Mouse (Mus musculus) left cerebral cortex, adult 9 months (tissue): Measurements from ENCODE around the gene Clns1a.

Experiments
- DNase-seq, 2 experiments: peaks; one replicate each; pipeline ENCODE4 v3.0.0; 2022; ENCODE audit warnings: low spot score in 2 of 2

The Clns1a gene

DNA sequence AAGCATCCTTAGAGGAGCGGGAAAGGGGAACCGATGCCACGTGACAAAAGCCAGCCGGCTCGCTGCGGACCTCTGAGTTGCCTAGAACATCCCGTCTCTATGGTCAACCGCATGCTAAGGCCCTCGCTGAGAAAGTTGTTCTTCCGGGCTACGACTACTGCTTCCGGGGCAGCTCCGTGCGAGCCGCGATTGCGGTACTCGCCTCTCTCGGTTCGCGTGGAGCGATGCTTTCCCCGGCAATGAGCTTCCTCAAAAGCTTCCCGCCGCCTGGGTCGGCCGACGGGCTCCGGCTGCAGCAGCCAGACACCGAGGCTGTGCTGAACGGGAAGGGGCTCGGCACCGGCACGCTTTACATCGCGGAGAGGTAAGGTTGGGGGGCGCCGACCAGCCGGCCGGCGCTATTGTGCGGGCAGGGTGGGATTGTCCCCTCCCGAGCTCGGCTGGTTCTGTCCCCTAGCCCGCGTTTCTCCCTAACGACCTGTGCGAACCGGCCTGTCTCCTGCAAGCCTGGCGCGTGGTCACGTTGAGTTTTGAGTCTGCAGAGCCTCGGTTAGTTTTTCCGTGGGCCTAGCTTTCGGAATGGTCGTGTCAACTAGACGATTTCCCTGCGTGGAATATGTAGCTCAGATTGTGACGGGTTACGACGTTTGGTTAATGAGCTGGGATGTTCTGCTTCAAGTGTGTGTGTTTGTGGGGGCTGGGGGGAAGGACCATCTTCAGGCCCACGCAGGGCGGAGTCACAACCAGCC lies at the start of gene Clns1a:
TSS of gene Clns1a (plus strand) at position 129 of the 749 bp plus-strand sequence.
- DNase-seq = peak; percentile 82 to 95

DNA sequence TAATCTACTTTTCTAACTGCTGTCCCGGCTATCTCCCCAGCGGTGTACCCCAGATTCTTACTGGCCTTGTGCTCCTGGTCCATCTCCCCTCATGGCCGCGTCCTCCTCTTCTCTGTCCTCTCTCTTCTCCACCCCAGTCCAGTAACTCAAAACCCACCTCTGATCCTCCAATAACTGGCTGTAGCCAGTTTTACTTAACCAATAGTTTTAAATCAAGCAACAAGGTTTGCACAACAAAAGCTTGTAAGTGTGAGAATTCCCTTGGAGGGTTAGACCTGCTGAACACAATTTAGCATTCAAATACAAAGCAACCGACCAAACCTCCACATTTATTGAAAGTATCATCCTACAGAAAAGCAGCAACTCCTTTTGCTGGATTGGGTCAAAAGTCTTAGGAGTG lies 48.8 kb upstream of the Clns1a start:
- no peak for DNase-seq

DNA sequence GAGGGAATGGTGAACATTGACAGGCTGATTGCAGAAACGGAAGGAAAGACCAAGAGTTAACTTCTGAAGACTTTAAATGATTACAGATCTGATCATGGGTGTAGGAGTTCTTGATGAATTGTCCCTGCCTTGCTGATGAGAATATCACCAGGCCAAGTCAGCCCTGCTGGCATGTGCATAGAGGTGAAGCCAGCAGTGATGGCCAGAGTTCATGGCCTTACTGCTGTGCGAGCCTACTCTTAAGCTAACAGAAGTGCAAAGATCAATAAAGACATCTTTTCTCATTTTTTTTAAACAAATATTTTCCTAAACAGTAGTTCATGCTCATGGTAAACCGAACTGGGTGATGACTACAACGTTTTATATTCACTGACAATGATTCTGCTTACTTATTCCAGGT lies 45.7 kb upstream of the Clns1a start:
- DNase-seq = no peak

DNA sequence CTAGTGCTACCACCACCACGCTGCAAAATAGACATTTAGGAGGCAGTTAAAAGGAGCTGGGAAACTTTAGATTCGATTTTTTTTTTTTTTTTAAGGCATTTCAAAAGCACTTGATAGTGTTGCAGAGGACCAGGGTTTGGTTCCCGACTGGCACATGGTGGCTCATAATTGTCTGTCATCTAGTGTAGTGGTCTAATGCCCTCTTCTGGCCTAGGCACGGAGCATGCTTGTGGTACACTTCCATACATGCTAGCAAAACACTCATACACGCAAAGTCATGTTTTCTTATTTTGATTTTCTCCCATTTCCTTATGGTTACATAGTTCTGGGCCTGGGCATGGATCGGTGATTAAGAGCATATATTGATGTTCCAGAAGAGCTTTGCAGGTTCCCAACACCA lies 40.3 kb upstream of the Clns1a start:
- no peak for DNase-seq

DNA sequence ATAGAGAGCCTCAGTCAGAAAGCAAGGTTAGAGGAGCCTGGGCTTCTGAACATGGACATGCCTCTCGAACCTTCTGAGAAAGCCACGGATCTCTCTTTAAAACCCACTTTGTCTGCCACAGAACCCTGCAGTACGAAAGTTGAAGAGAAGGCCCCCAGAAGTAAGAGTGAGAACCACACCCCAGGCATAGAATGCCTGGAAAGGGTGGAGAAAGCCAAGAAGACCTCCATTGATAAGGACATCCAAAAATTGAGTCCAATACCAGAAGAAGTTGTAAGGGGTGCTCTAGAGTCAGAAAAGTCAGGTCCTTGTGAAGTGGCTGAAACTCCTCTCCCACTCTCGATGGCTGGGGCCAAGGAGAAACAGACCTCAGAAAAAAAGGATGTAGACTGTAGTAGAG lies 34.8 kb upstream of the Clns1a start:
- DNase-seq = no peak

DNA sequence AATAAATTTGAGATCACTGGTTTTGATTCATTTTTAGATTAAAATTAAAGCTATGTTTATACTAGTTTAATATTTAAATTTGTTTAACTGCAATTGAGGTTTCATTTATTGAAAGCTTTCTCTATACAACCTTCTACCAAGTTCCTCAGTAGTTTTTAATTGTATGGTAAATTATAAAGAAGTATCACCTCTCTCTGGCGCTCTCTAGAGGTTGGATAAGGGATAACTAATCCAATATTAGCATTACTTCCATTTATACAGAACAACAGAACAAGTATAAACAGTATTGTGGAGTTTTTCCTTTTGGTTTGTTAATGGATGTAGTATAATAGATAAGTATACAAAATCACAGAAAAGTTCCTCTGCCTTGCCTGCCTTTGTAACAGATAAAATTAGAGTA lies 17.2 kb upstream of the Clns1a start:
- no peak for DNase-seq

DNA sequence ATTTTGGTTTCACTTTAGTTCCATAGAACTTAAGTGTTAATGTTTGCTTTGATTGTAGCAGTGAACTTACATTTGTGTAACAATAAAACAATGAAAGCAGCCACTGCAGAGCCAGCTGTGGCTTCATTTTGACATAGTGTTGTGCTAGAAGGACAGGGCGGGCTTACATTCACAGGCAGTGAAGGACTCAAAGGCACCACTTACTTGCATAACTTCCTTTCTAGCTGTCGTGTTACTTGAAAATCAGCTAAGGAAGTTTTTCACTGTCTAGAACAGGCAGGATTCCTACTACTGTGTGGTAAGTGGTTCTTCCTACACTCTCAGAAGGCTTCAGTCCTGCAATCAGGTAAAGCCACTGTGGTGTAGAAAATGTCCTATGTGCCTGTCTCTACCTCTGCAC lies 8.6 kb upstream of the Clns1a start:
- DNase-seq = no peak

DNA sequence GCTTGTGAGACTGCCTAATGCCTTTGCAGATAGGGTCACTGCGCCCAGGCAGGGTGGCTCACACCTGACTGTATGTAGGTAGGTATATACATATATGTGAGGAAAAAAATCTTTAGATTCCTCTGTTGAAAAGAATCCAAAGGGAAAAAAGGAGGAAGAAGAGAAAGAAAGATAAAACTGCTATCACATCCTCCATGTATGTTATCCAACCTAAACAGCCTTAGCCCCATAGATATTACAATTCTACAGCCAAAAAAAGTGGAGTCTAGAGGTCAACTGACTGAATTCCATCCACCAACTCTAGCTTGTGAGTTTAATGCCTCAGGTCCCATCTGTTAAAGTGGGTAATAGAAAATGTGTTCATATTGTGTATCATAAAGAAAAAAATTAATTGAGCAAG lies 993 bp upstream of the Clns1a start:
- no peak for DNase-seq

DNA sequence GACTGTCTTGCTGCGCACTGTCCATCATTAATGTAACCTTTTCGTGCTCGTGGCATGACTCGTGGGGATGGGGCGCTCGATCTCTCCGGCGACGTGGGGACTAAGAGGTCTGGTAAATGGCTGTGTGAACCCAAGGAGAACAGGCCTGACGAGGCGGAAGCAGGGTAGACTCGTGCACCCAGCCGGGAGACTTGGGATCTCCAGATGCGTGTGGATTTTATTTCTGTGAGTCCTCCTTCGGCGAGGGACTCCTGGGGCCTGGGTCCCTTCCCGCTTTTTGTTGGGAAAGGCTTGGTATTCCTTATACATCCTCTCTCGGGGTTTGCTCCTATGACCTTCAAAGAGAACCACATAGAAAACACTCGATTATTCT lies 315 bp upstream of the Clns1a start:
- DNase-seq = no peak

DNA sequence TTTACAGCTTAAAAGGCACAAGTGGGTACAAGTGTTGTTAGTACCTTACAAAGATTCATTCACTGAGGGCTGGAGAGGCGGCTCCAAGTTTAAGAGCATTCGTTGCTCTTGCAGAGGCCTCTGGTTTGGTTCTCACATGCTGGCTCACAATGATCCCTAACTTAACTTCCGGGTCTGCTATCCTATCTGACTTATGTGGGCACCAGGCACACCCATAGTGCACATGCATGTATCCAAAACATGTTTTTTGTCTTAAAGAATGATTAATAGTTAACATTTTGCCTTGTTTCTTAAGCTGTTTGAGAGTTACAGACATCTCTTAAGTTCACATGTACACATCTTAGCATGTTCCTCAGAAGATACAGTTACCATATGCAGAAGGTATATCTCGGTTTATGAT lies 3.7 kb downstream of the Clns1a start:
- DNase-seq = no peak

DNA sequence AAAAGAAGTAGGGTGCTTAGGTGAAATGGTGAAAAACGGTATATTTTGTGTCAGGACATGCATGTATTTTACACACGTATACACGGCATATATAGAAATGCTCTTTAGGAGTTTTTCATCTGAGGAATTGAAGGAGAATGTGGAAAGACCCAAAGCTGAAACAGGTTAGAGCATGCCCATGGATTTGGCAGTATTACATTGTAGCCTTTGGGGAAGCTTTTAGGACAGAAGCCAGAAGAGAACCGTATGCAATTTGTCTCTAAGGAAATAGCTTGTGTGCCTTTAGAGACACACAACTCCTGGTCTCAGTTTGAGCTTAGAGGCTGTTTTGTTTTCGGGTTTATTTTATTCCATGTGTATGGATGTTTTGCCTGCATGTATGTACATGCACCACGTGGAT lies 4.7 kb downstream of the Clns1a start:
- DNase-seq = no peak

DNA sequence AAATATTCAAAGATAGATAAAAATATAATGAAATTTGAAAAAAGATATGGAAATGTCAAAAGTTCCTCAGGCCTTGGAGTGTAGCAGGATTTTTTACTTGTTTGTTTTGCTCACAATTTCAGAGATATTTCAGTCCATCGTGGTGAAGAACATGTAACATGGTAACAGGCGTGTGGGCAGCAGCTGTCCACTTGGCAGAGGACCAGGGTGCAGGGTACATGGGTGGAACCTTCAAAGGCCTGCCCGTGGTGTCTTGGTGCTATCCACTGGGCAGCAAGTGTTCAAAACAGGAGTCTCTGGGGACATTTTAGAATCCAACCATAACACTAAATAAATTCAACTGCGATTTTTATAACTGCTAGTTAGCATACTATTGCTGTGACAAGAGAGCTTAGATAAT lies 10.7 kb downstream of the Clns1a start:
- DNase-seq = no peak

DNA sequence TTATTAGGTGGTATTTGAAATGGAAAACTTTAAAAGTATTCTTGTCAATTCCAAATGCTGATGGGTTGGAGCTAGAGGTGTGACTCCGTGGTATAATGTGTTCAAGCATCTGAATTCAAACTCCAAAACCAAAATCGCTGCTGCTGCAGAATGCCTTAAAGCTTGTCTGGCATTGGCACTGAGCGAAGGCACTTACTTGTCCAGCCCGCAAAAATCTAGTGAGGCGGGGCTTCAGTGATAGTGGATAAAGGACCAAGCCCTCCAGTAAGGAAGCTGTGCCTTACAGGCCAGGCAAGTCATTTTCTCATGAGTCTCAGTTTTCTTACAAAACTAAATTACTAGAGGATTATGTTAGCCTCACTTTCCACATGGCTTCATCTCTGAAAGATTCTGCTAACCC lies 11.4 kb downstream of the Clns1a start:
- DNase-seq = no peak

DNA sequence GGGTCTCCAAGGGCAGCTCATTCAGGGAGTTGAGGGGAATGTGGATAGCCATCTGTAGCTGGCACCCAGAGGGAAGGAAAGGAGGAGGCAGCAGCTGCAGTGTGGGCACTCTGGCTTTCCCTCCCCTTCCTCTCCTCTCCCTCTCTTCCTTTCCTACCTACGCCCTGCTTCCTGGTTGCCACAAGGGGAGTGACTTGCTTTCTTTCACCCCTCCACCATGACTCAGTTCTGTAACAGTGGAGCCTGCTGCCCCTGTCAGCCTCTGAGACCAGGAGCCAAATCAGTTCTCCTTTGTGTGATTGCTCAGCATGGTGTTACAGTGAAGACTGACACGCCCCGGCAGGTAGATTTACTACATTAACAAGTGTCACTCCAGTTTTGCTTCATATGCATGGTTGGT lies 12.8 kb downstream of the Clns1a start:
- no peak for DNase-seq

DNA sequence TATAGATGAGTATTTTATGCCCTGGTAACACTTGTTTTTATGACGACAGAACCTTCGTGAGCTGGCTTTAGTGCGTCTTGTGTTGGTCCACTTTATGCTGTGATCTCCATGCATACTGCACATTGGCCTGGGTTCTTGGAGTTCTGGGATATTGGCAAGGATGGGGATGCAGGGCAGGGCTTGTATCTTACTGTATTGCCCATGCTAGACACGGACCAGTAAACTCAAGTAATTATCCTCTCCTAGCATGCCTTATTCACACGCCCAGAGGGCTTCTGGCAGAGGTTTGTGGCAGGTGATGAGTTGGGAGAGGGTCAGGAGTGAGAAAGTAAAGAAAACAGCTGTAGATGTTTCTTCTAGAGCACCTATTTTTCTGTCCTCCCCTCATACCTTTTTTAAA lies 18.2 kb downstream of the Clns1a start:
- DNase-seq = no peak

DNA sequence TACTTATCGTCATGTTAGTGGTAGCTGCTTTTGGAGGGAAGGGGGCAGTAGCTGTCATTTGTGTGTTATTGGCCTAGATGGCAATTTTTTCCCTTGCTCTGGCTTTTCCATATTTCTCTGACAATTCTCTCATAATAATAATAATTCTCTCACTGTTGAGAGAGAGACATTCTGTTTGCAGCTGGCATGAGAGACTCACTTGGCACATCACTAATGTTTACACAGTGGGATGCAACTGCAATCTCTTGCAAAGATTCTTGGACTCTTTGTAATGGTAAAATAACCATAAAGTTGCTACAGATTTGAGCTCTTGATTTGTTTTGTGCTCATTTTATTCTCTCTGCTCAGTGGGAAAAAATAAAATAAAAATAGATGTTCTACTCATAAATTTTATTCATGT lies 20.9 kb downstream of the Clns1a start:
- no peak for DNase-seq

DNA sequence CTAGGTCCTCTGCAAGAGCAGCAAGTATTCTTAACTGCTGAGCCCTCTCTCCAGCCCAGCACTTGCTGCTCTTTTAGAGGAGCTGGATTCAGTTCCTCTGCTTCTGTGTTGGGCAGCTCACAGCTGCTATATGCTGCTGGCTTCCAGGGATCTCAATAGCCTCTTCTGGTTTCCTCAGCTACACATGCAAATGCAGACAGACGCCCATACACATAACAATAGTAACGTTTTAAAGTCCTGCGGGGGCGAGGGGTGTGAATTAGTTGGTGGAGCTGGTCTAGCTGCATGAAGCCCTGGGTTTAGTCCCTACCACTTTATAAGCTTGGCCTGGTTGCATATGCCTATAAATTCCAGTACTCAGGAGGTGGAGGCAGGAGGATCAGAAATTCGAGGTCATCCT lies 22.6 kb downstream of the Clns1a start:
- peak in 1 of 2 experiments; percentile 55 for DNase-seq

DNA sequence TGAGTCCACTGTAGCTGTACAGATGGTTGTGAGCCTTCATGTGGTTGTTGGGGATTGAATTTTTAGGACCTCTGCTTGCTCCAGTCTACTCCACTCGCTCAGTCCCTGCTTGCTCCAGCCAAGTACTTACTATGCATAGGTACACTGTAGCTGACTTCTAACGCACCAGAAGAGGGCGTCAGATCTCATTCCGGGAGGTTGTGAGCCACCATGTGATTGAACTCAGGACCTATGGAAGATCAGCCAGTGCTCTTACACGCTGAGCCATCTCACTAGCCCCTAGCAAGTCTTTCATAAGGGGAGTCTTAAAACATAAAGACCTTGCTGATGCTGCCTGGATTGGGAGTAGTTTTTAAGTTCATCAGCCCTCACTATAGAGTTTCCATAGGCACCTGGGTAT lies 23.7 kb downstream of the Clns1a start:
- DNase-seq = no peak

DNA sequence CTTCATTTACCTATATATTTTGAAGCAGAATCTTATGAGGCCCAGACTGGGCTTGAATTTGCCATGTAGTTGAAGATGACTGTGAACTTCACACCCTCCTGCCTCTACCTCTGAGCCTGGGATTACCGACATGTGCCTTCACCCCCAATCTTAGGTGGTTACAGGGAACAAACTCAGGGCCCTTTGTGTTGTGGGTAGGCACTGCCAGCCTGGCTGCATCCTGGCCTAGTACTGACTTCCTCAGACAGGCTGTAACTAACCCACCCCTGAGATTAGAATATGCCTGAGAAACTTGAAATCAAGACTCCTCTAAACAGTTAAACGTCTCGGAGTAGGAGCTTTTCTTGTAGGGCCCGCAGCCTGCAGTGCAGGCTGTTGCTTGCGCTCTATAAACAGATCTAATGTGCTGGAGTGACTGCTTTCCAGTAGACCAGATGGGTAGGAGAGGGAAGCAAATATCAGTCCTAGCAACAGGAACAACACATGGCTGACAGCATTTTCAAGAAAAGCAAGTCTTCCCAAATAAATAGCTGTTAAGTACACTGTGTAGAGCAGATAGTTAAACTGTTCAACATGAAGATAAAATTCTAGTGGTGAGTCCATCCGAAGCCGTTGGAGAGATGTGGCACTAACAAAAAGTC lies 26.0 kb downstream of the Clns1a start:
- DNase-seq = no peak

DNA sequence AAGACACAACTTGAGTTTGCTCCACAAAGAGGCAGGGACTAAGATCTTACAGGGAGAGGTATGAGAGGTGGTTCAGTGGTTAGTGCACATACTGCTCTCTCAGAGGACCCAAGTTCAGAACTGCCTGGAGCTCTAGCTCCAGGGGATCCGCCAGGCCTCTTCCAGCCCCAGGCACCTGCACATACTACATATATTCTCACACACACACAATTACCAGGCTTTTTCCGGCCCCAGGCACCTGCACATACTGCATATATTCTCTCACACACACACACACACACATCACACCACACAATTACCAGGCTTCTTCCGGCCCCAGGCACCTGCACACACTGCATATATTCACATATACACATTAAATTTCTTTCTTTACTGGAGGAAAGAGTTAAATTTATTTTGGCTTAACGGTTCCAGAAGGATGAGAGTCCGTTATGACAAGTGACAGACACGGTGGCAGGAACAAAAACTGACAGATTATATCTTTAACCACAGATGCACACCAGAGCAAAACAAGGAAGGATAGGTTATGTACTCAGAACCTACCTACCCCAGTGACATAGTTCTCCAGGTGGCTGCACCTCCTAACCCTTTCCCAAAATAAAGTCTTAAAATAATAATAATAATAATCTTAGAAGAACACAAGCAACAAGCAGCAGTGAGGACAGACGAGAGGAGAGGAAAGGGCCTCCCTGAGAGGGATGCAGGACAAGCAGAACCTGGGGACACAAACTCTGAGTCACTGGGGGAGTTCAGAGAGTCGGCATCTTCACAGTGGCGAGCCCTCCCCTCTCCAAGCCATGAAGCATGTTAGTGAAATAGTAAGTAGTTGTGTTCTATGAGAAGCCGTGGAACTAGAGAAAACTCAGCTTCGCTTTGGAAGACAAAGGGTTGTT lies 27.5 kb downstream of the Clns1a start:
- DNase-seq = no peak

DNA sequence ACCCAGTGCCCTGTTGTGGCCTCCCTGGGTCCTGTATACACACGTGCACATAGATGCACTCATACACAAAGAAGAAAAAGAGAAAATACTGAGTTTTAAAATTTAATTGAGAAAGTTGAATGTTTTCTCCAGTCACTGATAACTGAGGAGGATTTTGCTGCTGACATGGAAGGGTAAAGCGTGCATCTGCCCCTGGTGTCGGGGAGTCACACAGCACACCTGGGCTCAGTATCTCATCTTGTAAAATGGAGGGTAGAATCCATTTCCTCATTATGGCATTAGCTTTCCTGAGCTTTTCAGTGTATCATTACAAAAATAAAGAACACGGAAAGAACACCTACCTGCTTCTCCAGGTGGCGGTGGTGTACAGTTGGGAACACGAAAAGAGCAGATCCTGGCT lies 29.0 kb downstream of the Clns1a start:
- no peak for DNase-seq

DNA sequence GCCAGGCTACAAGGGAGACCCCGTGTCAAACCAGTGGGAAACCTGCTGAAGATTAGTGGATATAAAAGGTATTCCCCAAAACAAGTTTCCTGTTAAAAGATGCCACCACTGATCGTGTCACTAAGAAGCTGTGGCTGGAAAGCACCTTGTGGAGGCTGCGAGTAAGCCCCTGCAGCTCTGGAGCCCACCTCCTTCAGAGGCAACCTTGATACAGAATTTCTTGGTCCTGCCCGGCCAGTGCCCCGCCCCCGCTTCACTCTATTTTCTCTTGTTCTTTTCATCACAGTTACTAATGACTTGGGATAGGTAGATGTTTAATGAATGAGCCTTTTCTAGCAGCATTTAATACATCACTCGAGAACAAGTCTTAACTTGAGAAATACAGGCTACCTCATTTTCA lies 29.6 kb downstream of the Clns1a start:
- no peak for DNase-seq

DNA sequence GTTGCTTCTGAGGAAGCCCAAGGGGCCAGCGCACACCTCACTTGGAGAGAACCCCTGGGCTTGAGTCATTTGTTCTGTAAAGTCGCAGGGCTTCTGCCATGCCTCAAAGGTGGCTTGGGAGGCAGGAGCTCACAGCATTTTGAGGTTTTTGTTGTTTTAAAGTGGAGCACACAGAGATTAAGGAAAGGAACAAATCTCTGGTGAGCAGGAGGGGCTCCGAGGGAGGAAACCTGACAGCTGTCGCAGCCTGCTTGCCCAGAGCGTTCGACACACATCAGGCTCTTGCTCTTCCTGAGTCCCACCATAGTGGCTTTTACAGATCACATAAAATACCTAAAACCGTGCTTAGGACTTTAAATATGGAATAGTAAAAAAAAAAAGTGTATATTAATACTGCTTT lies 30.3 kb downstream of the Clns1a start:
- no peak for DNase-seq
